Mouse (Mus musculus): Measurements from ENCODE around the gene Chml. TPM values are rescaled to one million over a fixed set of nuclear protein-coding genes. Genes with fewer than 3 reads are reported as not detected.
A peak's percentile ranks its signal among the peaks of the same experiment; 100 is the strongest.

Gene Chml
- total RNA-seq (2022) = 10 to 100 TPM in 1 of 4 experiments, 1 to 10 TPM in 3; 8.1 to 10.6 (median 9.5) TPM

- peak; percentile 99 for DNase-seq
Measured at GRCm38 (mm10) chr1:175692246-175692996, at the start of gene Chml, which contains the start of gene Opn3. Gene Chml, minus strand, starts transcription at chr1:175692901. Gene Opn3, minus strand, starts transcription at chr1:175692776.

- no peak for DNase-seq
Measured at GRCm38 (mm10) chr1:175725771-175726170, 33.1 kb upstream of the Chml start.

DNA sequence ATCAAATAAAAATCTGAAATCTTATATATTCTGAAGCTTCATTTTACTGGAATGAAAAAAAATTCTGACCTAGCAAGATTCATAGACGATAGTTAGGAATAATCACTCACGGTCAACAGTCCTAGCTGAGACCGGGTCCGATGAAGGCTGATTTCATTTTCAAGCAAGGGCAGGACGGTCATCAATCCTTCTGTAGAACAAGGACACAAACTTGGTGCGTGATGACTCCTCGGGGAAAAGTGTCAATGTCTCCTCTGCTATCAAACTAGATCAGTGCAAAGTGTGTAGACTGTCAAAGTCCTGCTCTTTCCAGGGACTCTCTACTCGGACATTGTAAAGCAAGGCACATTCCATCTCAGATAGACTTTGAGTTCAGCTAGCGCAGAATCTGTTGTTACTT, 24.1 kb upstream of the Chml start:
- peak; percentile 54 for DNase-seq

- peak; percentile 45 for DNase-seq
Measured at GRCm38 (mm10) chr1:175712338-175712909, 19.7 kb upstream of the Chml start.

- DNase-seq = no peak
Measured at GRCm38 (mm10) chr1:175708013-175708412, 15.3 kb upstream of the Chml start.

DNA sequence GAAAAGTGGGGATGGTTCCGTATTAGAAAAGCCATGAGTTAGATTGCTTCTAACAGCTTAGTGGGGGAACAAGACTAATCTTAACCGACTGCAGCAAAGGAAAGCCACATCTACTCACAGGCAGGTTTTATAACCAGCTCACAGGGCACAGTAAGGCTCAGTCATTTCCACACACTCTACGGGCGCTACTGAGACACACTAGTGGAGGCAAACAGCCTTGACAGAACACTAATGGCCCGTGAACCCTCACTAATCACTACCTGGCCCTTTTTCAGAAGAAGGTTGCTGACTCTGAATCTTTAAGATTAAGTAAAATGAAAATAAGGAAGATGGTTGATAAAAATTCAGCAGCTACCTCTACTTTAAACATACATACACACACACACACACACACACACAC, 14.9 kb upstream of the Chml start:
- DNase-seq = no peak

DNA sequence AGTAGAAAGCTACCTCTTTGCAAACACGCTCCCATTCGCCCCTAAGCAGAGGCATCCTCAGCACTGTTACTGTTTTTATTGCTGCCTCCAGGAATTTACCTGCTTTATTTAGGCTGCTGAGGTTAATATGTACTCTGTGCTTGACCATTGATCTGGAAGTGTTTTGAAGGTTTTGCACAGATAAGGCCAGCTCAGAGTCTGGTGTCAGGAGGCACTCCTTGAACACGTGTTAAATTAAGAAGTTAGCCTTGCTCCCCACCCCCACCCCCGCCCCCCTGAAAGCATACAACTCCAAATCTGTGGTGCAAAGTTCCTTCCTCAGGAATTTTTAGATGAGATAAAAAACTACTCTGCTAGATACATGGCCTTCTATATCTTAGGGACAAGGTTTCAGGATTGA, 8.4 kb upstream of the Chml start:
- no peak for DNase-seq

DNA sequence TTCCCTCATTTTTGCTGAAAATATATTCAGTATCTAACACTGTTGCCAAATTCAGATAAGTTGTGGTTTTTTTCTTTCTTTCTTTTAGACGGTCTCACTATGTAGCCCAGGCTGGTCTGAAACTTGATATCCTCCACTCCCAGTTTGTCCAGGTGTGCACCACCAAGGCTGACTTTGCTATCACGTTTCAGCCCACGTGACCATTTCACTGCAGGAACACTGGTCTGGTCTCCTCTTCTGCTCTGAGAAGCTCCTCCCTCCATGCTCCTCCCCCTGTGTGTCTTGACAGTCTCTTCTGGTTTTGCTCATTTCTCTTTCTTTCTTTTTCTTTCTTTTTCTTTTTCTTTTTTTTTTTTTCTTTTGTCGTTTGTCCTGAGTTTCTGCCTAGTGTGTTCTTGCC, 7.1 kb upstream of the Chml start:
- DNase-seq = no peak

GRCm38 (mm10) chr1:175699375-175699774, 6.7 kb upstream of the Chml start:
- no peak for DNase-seq

DNA sequence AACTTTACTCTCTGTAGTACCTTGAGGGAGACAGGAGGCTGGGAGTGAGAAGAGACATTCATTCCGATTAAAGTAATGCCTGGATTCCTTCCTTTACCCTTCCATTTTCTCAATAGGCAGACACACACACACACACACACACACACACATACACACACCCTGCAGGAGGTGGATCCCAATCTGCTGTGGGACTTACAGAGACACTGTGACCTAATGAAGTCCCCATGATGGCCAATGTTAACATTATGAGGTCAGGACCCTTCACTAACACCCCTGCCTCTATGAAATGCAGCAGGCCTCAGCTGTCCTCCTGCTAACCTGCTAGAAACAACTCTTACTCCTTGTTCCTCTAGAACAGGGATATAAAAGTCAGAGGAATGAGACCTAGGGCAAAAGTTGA, 5.6 kb upstream of the Chml start, which contains the start of gene Wdr64:
TSS of gene Wdr64 (plus strand) at position 301 of the 400 bp plus-strand sequence.
- DNase-seq = no peak

DNA sequence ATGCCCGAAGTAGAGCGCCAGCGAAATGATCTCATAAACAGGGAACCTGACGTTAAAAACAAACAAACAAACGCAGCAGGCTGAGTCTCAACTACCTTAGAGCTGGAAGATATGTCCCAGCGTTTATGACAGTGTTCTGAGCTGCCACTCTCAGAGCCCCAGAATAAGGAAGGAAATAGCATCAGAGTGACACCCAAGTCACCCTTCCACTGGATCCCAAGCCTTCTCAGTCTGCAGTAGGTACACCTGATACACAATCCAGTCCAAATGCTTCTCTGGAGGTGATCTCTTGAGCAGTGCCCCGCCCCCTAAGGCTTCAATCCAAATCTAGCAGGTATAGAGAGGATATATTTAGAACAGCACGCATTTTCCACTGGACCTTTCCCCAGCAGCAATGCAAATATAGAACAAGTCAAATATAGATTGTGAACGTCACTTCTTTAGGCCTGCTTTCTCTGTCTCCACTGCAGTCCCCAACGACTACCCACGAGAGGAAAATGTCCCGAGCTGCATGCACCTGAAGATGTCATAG, 794 bp upstream of the Chml start:
- no peak for DNase-seq

DNA sequence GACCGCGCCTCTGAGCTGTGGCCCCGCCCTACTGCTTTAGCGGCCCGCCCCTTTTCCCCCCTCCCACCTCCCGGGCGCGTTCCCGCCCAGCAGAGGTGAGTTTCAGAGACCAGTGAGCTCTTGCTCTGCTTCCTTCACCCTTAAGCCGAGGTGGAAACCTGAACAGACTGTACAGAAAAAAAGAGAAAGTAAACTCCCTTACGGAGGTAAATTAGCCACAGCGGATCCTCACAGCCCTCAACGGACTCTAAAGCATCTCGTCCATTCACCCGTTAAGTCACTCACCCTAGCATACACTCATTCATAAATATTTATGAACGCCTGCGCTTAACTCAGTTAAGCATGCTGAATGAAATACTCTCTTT, 278 bp upstream of the Chml start:
- no peak for DNase-seq

DNA sequence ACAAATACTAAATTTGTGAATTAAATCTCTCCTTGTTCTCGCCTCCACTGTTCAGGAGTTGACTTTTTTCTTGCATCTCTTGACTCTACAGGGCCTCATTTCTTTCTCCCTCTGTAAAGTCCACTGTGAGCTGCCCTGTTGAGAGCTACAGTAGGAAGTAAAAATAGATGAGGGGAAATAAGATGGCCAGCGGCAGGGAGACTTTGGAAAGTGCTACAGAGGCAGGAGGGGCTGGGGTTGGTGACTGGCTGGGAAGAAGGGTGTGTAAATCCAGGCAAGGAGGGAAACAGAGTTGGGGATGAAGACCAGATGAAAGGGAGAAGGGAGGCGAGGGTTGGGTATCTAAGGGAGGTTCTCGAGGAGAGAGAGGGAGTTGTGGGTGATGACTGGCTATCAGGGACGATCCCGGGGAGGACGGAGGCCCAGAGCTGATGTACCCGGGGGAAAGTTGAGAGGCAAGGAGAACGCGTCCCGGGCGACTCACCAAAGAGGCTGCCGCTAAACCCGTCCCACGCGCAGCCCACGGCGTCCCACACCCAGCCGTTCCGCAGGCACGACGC, 935 bp downstream of the Chml start:
- no peak for DNase-seq

DNA sequence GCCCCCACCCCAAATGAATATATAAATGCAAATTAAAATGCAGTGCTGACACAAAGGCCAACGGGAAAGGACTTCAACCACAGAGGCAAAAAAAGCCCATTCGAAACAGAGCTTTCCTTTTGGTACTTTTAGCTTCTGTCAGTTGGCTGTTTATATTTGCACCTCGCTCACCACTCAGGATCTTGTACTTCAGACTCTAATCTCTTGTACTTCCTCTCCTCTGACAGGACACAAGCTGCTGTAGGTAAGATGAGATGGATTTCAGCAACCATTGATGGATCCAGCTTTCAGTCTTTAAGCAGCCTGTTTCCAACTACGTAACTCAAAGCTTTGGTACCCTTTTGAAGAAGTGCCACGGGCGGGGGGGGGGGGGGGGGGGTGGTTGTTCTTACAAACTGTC, 11.7 kb downstream of the Chml start:
- no peak for DNase-seq

GRCm38 (mm10) chr1:175677459-175677858, 15.2 kb downstream of the Chml start:
- DNase-seq = no peak

DNA sequence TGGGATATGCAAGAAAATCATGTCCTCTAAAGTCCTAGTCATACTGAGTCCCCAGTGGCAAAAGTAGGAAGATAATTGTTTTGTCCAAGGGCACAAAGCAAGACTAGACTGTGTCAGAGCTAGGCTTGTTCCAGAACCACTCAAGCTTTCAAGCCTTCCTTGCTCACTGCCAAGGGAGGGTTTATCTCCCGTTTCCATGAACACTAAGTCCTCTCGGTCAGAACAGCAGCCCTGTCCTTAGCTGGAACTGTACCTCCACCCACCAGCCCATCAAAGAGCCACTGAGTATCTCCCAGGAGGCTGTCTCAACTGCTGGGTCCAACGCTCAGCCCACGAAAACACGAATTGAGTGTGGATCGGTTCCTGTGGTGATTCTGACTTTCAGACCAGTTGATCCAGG, 17.6 kb downstream of the Chml start:
- DNase-seq = no peak

- no peak for DNase-seq
Measured at GRCm38 (mm10) chr1:175673563-175674325, 19.0 kb downstream of the Chml start.

DNA sequence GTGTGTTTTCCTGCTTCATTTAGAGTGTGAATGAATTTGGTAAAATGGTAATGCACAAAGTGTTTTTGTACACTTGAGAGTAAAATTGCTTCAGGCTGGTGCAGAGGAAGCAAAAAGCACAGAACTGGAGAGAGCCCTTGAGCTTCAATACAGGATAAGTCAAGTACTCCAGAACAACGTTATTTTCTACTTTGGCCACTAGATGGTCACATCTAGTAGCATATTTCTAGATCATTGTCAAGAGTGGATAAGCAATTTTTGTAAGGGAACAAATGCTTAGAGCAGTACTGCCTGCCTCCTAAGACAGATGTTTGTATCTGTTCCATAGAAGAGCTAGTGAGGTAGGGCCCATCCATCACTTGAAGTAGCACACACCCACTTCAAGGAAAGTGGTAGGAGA, 21.1 kb downstream of the Chml start:
- DNase-seq = no peak

GRCm38 (mm10) chr1:175670042-175670441, 22.7 kb downstream of the Chml start:
- DNase-seq = no peak

DNA sequence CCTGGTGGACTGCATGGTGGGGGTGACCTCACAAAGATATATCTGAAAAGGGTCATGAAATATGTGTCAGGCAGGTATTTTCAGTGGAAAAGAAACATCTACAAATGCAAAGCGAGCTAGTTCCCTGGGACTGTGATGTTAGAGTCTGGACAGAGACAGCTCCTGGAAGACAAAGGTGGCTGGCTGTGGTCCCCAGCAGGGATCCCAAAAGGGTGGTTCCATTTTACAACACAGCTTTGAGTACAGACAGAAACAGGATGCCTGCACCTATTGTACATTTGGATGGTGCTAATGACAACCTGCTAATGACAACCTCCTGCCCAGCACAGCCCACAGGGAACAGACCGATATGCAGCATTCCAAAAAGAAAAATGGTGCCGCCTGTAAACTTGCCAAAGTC, 23.2 kb downstream of the Chml start:
- no peak for DNase-seq

- no peak for DNase-seq
Measured at GRCm38 (mm10) chr1:175668666-175669405, 23.9 kb downstream of the Chml start.

GRCm38 (mm10) chr1:175659900-175660299, 32.8 kb downstream of the Chml start:
- DNase-seq = no peak
